Mouse (Mus musculus): ENCODE results near the gene CN725425. TPM values are rescaled to one million over a fixed set of nuclear protein-coding genes. Genes with fewer than 3 reads are reported as not detected.

CN725425 gene
- polyA plus RNA-seq, 1 experiment from 2014 or later: not detected

DNA sequence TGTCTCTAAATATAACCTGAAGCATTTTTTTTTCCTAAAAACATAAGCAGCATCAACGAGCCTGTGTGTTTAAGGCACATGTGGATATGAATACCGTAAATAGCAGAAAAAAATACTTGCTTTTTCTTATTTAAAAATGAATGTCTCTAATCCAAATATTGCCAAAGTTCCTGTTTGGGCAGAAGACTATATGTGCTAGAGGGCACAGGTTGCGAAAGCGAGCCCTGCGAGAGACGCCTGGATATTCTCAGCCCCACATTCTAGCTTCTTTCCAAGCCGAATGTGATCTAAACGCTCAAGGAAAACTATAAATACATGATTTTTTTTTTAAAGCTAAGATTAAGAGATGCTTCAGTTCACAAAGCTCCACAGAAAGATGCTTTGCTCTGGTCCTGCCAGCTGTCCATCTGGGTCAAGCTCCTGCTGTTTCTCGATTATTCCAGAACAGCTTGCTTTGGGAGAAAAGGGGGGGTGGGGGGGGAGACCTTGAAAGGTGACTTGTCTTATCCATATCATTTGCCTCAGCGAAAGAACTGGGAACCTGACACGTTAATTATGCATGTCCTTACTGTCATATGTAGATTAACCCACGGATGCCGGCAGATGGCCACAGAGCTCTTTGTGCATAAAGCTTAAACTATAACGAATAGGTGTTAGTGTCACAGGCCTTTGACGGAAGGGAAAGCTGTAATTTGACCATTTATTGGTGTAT, 19.2 kb upstream of the CN725425 start:
- Histone ChIP-seq H3K4me3 (replicated peaks) (no peak overlapping the region), H3K4me1 (replicated peaks) (peaks cover 15% of the 10 kb centered on the region), H3K27ac (peak overlapping the region; percentile 45), H3K9ac (replicated peaks) (no peak overlapping the region), H3K9me3 (no peaks in the 10 kb centered on the region), H3K27me3 (no peaks in the 10 kb centered on the region), H3K36me3 (0 out of 2 replicates have a peak, but pooled peaks cover 4% of the 10 kb centered on the region), H3K4me2 (replicated peaks) (no peak overlapping the region)
- WGBS: 46% methylated on average over 15 of the region's 15 CpGs
- peak; percentile 37 for ATAC-seq

DNA sequence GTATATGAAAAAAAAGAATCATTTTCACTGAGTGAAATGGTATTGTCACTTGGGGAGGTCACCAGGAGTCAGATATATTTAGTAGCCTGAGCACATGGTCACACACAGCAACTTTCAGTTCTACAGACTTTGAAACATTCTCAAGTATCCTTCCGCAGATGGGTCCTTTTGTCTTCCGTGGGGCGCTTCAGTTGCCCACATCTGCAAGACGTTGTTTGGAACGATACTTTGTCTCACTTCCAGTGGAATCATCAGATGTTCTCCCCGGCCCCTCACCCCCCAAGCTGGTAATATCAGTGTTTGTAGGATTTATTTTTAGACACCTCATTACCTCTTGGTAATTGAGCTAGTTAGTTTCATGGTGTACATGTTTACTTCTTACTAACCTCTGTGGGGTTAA, 12.9 kb upstream of the CN725425 start:
- Histone ChIP-seq H3K36me3 (no peaks in the 10 kb centered on the region), H3K27ac (no peak overlapping the region), H3K9me3 (no peaks in the 10 kb centered on the region), H3K27me3 (no peaks in the 10 kb centered on the region), H3K4me1 (replicated peaks) (peaks cover 35% of the 10 kb centered on the region), H3K4me3 (replicated peaks) (no peak overlapping the region), H3K4me2 (replicated peaks) (no peak overlapping the region), H3K9ac (replicated peaks) (no peak overlapping the region)
- WGBS: 84% methylated on average over 6 of the region's 6 CpGs
- ATAC-seq: no peak

DNA sequence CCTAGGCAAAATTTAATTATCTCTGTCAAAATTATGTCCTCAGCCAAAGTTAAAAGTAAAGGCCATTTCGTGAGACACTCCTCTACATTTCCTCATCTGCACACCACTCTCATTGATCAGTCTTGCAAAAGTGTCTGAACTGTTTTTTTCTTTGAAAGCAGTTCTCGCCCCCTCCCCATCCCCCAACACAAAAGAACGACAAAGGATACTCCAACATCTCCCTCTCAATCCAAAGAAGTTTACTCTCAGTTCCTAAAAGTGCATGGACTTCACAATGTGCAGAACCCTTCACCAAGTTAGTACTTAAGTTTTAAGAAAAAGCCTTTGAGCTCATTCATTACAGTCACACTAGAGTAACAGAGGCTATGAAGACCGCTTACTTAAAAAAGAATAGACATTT, 9.3 kb upstream of the CN725425 start:
- Histone ChIP-seq H3K4me3 (replicated peaks) (peak overlapping the region; percentile 55), H3K4me1 (replicated peaks) (peaks cover 39% of the 10 kb centered on the region), H3K4me2 (replicated peaks) (peak overlapping the region; percentile 81), H3K27ac (peak overlapping the region; percentile 87; the same call in 1 of the 2 replicates), H3K9ac (replicated peaks) (peak overlapping the region; percentile 69), H3K27me3 (no peaks in the 10 kb centered on the region; the same call in 1 of the 2 replicates), H3K36me3 (no peaks in the 10 kb centered on the region), H3K9me3 (no peaks in the 10 kb centered on the region)
- 5% methylated on average over 4 of the region's 4 CpGs for WGBS
- ATAC-seq: no peak

GRCm38 (mm10) chr15:91190519-91191207, 8.6 kb upstream of the CN725425 start:
- WGBS: 13% methylated on average over 17 of the region's 17 CpGs
- H3K36me3 ChIP-seq: no peaks in the 10 kb centered on the region
- H3K27me3 ChIP-seq: no peaks in the 10 kb centered on the region; the same call in 1 of the 2 replicates
- peak overlapping the region; percentile 87 for H3K27ac ChIP-seq
- no peaks in the 10 kb centered on the region for H3K9me3 ChIP-seq
- H3K4me1 ChIP-seq (replicated peaks): peaks cover 39% of the 10 kb centered on the region
- H3K4me3 ChIP-seq (replicated peaks): peak overlapping the region; percentile 55
- peak overlapping the region; percentile 81 for H3K4me2 ChIP-seq (replicated peaks)
- peak; percentile 34; the same call in 1 of the 2 replicates for ATAC-seq
- peak overlapping the region; percentile 69 for H3K9ac ChIP-seq (replicated peaks)

DNA sequence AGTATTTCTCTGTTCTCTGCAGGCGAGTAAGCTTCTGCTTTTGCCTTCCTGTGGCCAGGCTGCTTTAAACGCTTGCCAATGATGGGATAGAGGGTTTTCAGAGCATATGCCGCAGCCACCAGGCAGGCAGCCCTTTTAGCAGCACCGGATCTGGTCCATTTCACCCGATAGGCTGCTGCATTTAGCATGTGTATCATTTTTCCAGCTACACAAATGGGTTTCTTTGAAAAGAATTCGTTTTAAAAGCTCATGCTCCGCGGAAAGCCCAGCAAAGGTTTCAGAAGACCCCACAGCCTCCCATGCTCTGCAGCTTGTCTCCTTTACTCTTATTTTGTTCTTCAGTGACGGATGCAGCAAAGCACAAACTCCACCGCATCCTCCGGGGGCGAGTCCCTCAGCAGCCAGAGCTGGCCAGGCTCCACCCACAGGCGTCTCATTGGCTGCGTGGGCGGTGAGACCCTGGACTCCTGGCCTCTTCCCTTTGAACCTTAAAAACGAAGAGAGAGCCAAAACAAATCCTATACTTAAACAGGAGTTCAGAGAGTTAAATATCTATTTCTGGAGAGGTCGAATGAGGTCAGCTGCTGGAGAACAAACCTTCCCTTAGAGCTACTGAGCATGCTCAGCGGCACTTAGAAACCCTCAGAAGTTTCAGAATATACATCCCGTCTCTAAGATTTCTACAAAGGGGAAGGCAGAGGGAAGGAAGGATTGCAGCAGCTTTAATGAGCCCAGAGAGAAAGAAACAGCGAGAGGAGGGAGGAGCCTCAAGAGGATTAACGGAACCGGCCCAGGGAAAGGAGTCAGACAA, 7.7 kb upstream of the CN725425 start, which contains the start of gene Abcd2:
Abcd2 (minus strand) TSS at position 388 of the 811 bp plus-strand sequence.
- H3K27me3 ChIP-seq: no peaks in the 10 kb centered on the region; the same call in 1 of the 2 replicates
- peak within 1 kb of the TSS; percentile 87 for H3K27ac ChIP-seq
- peaks cover 39% of the 10 kb centered on the region for H3K4me1 ChIP-seq (replicated peaks)
- under 1% methylated on average over 22 of the region's 22 CpGs for WGBS
- H3K9ac ChIP-seq (replicated peaks): peak within 1 kb of the TSS; percentile 69
- H3K9me3 ChIP-seq: no peaks in the 10 kb centered on the region
- H3K36me3 ChIP-seq: no peaks in the 10 kb centered on the region
- H3K4me2 ChIP-seq (replicated peaks): peak within 1 kb of the TSS; percentile 81
- ATAC-seq: peak; percentile 96
- H3K4me3 ChIP-seq (replicated peaks): peak within 1 kb of the TSS; percentile 55

DNA sequence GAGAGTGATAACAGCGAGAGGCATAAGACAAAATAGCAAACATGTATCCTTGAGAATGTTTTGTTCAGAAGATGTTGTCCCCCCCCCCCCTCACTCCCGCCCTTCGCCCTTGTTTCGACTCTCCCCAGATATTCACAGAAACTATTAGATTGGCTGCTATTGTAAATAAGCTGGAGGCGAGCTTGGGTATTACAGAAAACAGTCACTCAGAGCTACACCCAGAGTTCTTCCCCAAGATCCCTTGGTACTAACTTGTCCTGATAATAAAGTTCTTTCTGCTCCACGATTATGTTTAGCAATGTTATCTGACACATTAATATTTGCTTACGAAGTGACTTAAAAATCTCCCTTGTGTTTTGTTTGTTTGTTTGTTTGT, 7.1 kb upstream of the CN725425 start:
- H3K27ac ChIP-seq: peak overlapping the region; percentile 87
- peak overlapping the region; percentile 81 for H3K4me2 ChIP-seq (replicated peaks)
- H3K4me3 ChIP-seq (replicated peaks): peak overlapping the region; percentile 55
- peak overlapping the region; percentile 50 for H3K9ac ChIP-seq (replicated peaks)
- ATAC-seq: peak; percentile 62; the same call in 1 of the 2 replicates
- H3K36me3 ChIP-seq: no peaks in the 10 kb centered on the region
- WGBS: 12% methylated on average over 7 of the region's 7 CpGs
- H3K4me1 ChIP-seq (replicated peaks): peaks cover 39% of the 10 kb centered on the region
- H3K27me3 ChIP-seq: no peaks in the 10 kb centered on the region; the same call in 1 of the 2 replicates
- no peaks in the 10 kb centered on the region for H3K9me3 ChIP-seq

DNA sequence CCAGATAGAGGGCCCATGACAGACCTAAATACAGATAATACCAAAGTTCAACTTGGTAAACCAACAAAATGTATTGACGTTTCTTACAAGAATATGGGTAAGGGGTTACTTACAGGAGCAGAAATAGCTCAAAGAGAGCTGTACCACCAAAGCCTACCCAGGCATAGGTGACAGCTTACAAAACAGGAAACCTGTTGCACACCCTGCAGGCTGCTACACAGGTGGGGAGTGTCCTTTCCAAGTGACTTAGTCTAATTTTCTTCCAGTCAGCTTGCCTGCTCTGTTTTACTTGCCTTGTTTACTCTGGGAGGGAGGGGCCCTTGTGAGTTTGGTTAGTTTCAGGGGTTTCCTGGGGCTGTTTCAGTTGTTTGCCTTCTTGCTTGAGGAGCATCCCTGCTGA, 1.5 kb downstream of the CN725425 start:
- Histone ChIP-seq H3K4me1 (replicated peaks) (no peaks in the 10 kb centered on the region), H3K4me3 (replicated peaks) (no peak overlapping the region), H3K9ac (replicated peaks) (no peak overlapping the region), H3K27me3 (no peaks in the 10 kb centered on the region), H3K9me3 (no peaks in the 10 kb centered on the region), H3K36me3 (no peaks in the 10 kb centered on the region), H3K27ac (no peak overlapping the region), H3K4me2 (replicated peaks) (no peak overlapping the region)
- 96% methylated on average over 1 of the region's 1 CpGs for WGBS
- ATAC-seq: no peak

- no peak overlapping the region for H3K4me2 ChIP-seq (replicated peaks)
- H3K9ac ChIP-seq (replicated peaks): no peak overlapping the region
- H3K27me3 ChIP-seq: no peaks in the 10 kb centered on the region
- no peak overlapping the region for H3K27ac ChIP-seq
- no peaks in the 10 kb centered on the region for H3K9me3 ChIP-seq
- no peak overlapping the region for H3K4me3 ChIP-seq (replicated peaks)
- WGBS: 96% methylated on average over 1 of the region's 1 CpGs
- H3K4me1 ChIP-seq (replicated peaks): no peaks in the 10 kb centered on the region
- H3K36me3 ChIP-seq: no peaks in the 10 kb centered on the region
- no peak for ATAC-seq
Observed at GRCm38 (mm10) chr15:91202486-91202885, 3.2 kb downstream of the CN725425 start.

- WGBS: 89% methylated on average over 3 of the region's 3 CpGs
- Histone ChIP-seq H3K4me2 (replicated peaks) (no peak overlapping the region), H3K9me3 (no peaks in the 10 kb centered on the region), H3K36me3 (no peaks in the 10 kb centered on the region), H3K9ac (replicated peaks) (no peak overlapping the region), H3K27me3 (no peaks in the 10 kb centered on the region), H3K4me3 (replicated peaks) (no peak overlapping the region), H3K27ac (no peak overlapping the region), H3K4me1 (replicated peaks) (no peaks in the 10 kb centered on the region)
- no peak for ATAC-seq
Observed at GRCm38 (mm10) chr15:91203521-91203920, 4.2 kb downstream of the CN725425 start.

GRCm38 (mm10) chr15:91206518-91206917, 7.2 kb downstream of the CN725425 start:
- no peak for ATAC-seq
- Histone ChIP-seq H3K9ac (replicated peaks) (no peak overlapping the region), H3K9me3 (no peaks in the 10 kb centered on the region), H3K4me3 (replicated peaks) (no peak overlapping the region), H3K36me3 (no peaks in the 10 kb centered on the region), H3K27ac (no peak overlapping the region), H3K4me1 (replicated peaks) (no peaks in the 10 kb centered on the region), H3K27me3 (no peaks in the 10 kb centered on the region), H3K4me2 (replicated peaks) (no peak overlapping the region)
- WGBS: 93% methylated on average over 5 of the region's 5 CpGs

GRCm38 (mm10) chr15:91237294-91237693, 38.0 kb downstream of the CN725425 start:
- Histone ChIP-seq H3K4me1 (replicated peaks) (no peaks in the 10 kb centered on the region), H3K4me3 (replicated peaks) (no peak overlapping the region), H3K4me2 (replicated peaks) (no peak overlapping the region), H3K9ac (replicated peaks) (no peak overlapping the region), H3K27ac (no peak overlapping the region), H3K36me3 (no peaks in the 10 kb centered on the region), H3K27me3 (no peaks in the 10 kb centered on the region), H3K9me3 (no peaks in the 10 kb centered on the region)
- ATAC-seq: no peak
- 89% methylated on average over 5 of the region's 5 CpGs for WGBS

All from midbrain, embryonic 13.5 days (tissue).